Comparison of ENCODE assay signal across 22 mouse cellular contexts in genomic region chr11:35704927-35705326, GRCm38 (mm10).
DNase-seq lines count a peak whose midpoint lies in the region; TF ChIP-seq lines count a peak whose summit lies in the region.
"Had no signal": no experiment of that assay in that cellular context is flagged by ENCODE, and none has a peak within 500 bp of the region (broad histone marks: within the 10 kb centered on the region; RNA-seq: fewer than 3 reads in every experiment).

No protein-coding gene starts in this region.

- no peak overlapping the region for H3K4me3 ChIP-seq in heart, adult 2 months
- H3K4me3 ChIP-seq in left cerebral cortex, adult 2 months: no peak overlapping the region
- H3K4me3 ChIP-seq in CH12.LX (replicated peaks in 1 of 3; ENCODE audit: low read depth in 2 of 3, low read length in 2 of 3, poor library complexity in 1 of 3): no peak overlapping the region
- H3K4me3 ChIP-seq: erythroblast, embryonic 14.5 days; gastrocnemius, adult 2 months; heart, embryonic 13.5 days; hindbrain, embryonic 10.5 days; limb, embryonic 12.5 days; liver, embryonic 12.5 days; midbrain, embryonic 12.5 days had no signal

- 94% methylated on average over 5 of the region's 5 CpGs for WGBS in heart, adult 2 months

- in situ Hi-C loops in CH12.LX (cut with MboI; ENCODE audit: low pct_ligation_motif_present, low pct_unique_long_range_greater_than_20kb, low sequenced_read_pairs): no loop called here

- intact Hi-C loops in heart, adult 2 months (cut with DNase I): no loop called here
- intact Hi-C loops in left cerebral cortex, adult 2 months (cut with DNase I): no loop called here
- intact Hi-C loops in left cerebral cortex, postnatal 10 days (cut with DNase I): no loop called here

- TF ChIP-seq POLR2A in heart, adult 2 months (IDR thresholded peaks at IDR 0.05; ENCODE audit: insufficient read depth, low read depth, low read length): no peak
- TF ChIP-seq POLR2A in CH12.LX (IDR thresholded peaks at IDR 0.05; ENCODE audit: low read depth, low read length): no peak

- no peak overlapping the region for H3K4me2 ChIP-seq in CH12.LX (ENCODE audit: insufficient read depth, low read depth, poor library complexity, severe bottlenecking)
- H3K4me2 ChIP-seq: heart, embryonic 13.5 days; limb, embryonic 12.5 days; liver, embryonic 12.5 days; lung, embryonic 14.5 days; midbrain, embryonic 12.5 days had no signal

- no peaks in the 10 kb centered on the region for H3K4me1 ChIP-seq in heart, adult 2 months (ENCODE audit: control insufficient read depth, insufficient read depth, low read length)
- no peaks in the 10 kb centered on the region for H3K4me1 ChIP-seq in CH12.LX (ENCODE audit: control insufficient read depth in 1 of 2, insufficient read depth in 2 of 2)
- H3K4me1 ChIP-seq: heart, embryonic 13.5 days; limb, embryonic 12.5 days; liver, embryonic 12.5 days; midbrain, embryonic 12.5 days had no signal

- dilution Hi-C loops in CH12.LX (cut with MboI; ENCODE audit: extremely low pct_ligation_motif_present, extremely low pct_unique_long_range_greater_than_20kb, low sequenced_read_pairs): no loop called here

- no peaks in the 10 kb centered on the region for H3K27me3 ChIP-seq in heart, adult 2 months (ENCODE audit: control insufficient read depth, insufficient read depth, low read length)
- H3K27me3 ChIP-seq in CH12.LX (replicated peaks): no peaks in the 10 kb centered on the region
- H3K27me3 ChIP-seq: heart, embryonic 13.5 days; limb, embryonic 12.5 days; liver, embryonic 12.5 days; midbrain, embryonic 12.5 days had no signal

- no peak overlapping the region for H3K27ac ChIP-seq in heart, adult 2 months
- no peak overlapping the region for H3K27ac ChIP-seq in left cerebral cortex, adult 2 months
- no peak overlapping the region for H3K27ac ChIP-seq in CH12.LX (ENCODE audit: insufficient read depth, low read depth)
- H3K27ac ChIP-seq: gastrocnemius, adult 2 months; heart, embryonic 13.5 days; hindbrain, embryonic 10.5 days; limb, embryonic 12.5 days; liver, embryonic 12.5 days; midbrain, embryonic 12.5 days had no signal

- H3K9ac ChIP-seq in heart, adult 2 months (ENCODE audit: low read depth, low read length): no peak overlapping the region
- H3K9ac ChIP-seq in CH12.LX (ENCODE audit: insufficient read depth, low read depth): no peak overlapping the region
- H3K9ac ChIP-seq: heart, embryonic 13.5 days; limb, embryonic 12.5 days; liver, embryonic 12.5 days; lung, embryonic 14.5 days; midbrain, embryonic 12.5 days had no signal

- no peaks in the 10 kb centered on the region for H3K36me3 ChIP-seq in heart, adult 2 months (ENCODE audit: control insufficient read depth, insufficient read depth, low read length)
- H3K36me3 ChIP-seq in CH12.LX (replicated peaks in 1 of 2; ENCODE audit: control insufficient read depth in 1 of 2, insufficient read depth in 1 of 2, low read length in 1 of 2): peaks cover 0 to 63% of the 10 kb centered on the region in 2 experiments
- H3K36me3 ChIP-seq: liver, embryonic 12.5 days had no signal

- no peaks in the 10 kb centered on the region for H3K79me2 ChIP-seq in heart, adult 2 months (replicated peaks; ENCODE audit: control insufficient read depth, insufficient read depth, low read length)
- H3K79me2 ChIP-seq in CH12.LX (replicated peaks; ENCODE audit: control insufficient read depth, extremely low read depth, insufficient read depth, poor library complexity, severe bottlenecking): no peaks in the 10 kb centered on the region

- TF ChIP-seq CTCF in heart, adult 2 months (IDR thresholded peaks at IDR 0.05): 0 out of 2 replicates have a peak, but pooled peaks have one; percentile 5
- peak; percentile 18 for TF ChIP-seq CTCF in left cerebral cortex, adult 2 months (IDR thresholded peaks at IDR 0.05)
- peak; percentile 23 to 26; a peak in 2 of 4 replicates for TF ChIP-seq CTCF in CH12.LX (conservative IDR thresholded peaks at IDR 0.05 in 1 of 2, IDR thresholded peaks at IDR 0.05 in 1 of 2; ENCODE audit: low read depth in 2 of 2, low read length in 2 of 2)

- no peak for DNase-seq in heart, adult 2 months
- no peak for DNase-seq in heart, postnatal 4 days
- DNase-seq in left cerebral cortex, adult 2 months (ENCODE audit: extremely low spot score in 1 of 2, low spot score in 2 of 2): no peak
- DNase-seq in left cerebral cortex, postnatal 10 days (ENCODE audit: extremely low spot score in 1 of 2, low spot score in 2 of 2): no peak
- DNase-seq in CH12.LX (ENCODE audit: extremely low read depth): no peak
- DNase-seq in ZHBTc4 (ENCODE audit: low read depth, low spot score): peak; percentile 33
- DNase-seq in right cerebral cortex, adult 2 months (ENCODE audit: low spot score in 2 of 2): no peak
- DNase-seq: adrenal gland, adult 8-10 months; gastrocnemius, adult 2 months; gastrocnemius, postnatal 36 days; heart, postnatal 10 days; kidney, adult 11 months; lung, embryonic 14.5 days; lung, postnatal 14 days; right cerebral cortex, postnatal 14 days; thymus, postnatal 14 days had no signal

- TF ChIP-seq RAD21 in CH12.LX (IDR thresholded peaks at IDR 0.05; ENCODE audit: low read depth, low read length): no peak; the same call in 1 of the 2 replicates

- H3K9me3 ChIP-seq in CH12.LX (replicated peaks; ENCODE audit: low read length): peaks cover 20% of the 10 kb centered on the region

- no peak for TF ChIP-seq EP300 in heart, adult 2 months (IDR thresholded peaks at IDR 0.05; ENCODE audit: insufficient read depth, low read depth, low read length)
- no peak for TF ChIP-seq EP300 in CH12.LX (IDR thresholded peaks at IDR 0.05; ENCODE audit: low read length)

TF ChIP-seq in CH12.LX, 34 proteins besides CTCF, POLR2A, EP300 and RAD21:
- no peak for TF ChIP-seq MAZ (IDR thresholded peaks at IDR 0.05; ENCODE audit: low read depth, low read length)
- no peak for TF ChIP-seq NELFE (IDR thresholded peaks at IDR 0.05; ENCODE audit: low read depth, low read length)
